Mouse (Mus musculus) frontal cortex, postnatal 36 days (tissue): ENCODE results near the gene Slc6a9.

ENCODE experiments used
- DNase-seq, 2 experiments: peaks; one replicate each; pipeline ENCODE4 v3.0.0; 2022; ENCODE audit warnings: low spot score in 2 of 2

Gene Slc6a9

GRCm38 (mm10) chr4:117878301-117878700 lies 44.0 kb downstream of the Slc6a9 start:
- DNase-seq = no peak

GRCm38 (mm10) chr4:117878703-117879102 lies 44.4 kb downstream of the Slc6a9 start:
- no peak for DNase-seq

DNA sequence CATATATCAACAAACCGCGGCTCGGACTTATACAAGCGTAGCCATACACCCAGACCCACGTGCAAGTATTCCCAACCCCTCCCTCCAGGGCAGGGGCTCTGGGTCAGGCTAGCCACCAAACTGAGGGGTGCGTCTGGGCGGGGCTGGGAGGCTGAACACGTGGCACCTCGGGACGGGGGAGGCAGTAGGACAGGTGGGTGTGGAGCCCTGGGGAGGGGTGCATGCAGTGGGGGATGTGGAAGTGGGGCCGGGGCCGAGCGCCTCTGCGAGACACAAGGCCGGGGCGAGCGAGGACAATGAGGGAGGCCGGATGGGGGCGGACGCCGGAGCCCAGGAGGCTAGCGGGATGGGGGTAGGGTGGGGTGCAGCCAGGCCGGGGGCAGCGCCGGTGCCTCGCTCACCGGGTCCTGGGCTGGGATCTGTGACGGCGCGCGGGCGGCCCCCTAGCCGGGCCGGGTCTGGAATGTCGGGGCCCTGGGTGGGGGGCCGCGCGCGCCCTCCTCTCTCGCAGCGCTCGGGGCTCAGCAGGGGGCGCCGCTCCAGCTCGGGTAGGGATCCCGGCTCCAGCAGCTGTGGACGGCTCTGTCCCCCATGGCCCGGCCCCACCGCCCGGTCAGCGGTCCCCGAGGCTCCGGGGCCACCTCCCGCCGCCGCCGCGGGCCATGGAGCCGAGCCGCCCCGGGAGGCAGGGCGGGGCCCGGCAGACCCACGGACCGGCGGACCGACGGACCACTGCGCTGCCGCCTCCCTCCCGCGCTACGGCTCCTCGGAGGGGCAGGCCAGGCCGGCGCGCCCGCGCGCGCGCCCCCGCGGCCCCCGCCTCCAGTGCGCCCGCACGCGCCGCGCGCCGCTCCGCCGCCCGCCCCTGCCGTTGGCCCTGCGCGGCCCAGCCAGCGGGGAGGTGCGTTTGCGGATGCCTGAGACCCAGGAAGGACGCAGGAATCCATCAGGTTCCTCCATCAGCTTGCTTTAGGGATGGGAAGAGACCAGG lies 48.7 kb downstream of the Slc6a9 start, which contains the start of gene B4galt2:
Gene B4galt2 (minus strand): TSS at position 787 of the 991 bp plus-strand sequence.
- peak; percentile 66 to 71 for DNase-seq

DNA sequence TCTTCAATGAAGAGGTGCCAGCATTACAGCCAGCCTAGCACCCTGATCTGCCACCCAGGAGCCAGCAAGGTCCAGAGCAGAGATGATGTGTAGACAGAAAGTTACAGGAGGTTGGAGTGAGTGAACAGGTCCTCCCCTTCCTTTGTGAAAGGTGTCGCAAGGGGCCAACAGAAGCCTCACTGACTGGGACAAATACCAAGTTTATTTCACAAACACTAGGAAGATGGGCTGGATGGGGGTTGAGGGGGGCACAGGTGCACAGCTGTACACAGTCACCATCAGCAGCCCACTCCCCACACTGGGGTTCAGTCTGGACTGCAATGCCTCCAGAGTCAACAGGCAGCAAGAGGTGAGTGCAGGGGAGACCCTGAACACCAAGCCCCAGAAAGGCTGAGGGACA lies 49.8 kb downstream of the Slc6a9 start:
- DNase-seq = no peak

DNA sequence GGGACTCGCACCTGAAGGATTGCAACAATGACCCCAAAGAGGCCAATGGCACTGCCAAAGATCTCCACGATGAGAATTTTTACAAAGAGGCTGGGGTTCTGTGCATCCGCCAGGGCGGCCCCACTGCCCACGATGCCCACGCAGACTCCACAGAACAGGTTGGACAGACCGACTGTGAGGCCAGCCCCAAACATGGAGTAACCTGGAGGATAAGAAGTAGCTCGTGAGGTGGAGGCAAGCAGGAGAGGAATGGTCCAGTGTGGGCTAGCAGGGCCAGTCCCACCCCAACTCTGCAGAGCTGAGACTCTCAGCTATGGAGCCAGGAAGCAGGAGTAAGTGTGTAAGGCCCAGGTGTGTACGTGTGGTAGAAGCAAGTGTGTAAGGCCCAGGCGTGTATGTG lies 50.8 kb downstream of the Slc6a9 start:
- DNase-seq = no peak

DNA sequence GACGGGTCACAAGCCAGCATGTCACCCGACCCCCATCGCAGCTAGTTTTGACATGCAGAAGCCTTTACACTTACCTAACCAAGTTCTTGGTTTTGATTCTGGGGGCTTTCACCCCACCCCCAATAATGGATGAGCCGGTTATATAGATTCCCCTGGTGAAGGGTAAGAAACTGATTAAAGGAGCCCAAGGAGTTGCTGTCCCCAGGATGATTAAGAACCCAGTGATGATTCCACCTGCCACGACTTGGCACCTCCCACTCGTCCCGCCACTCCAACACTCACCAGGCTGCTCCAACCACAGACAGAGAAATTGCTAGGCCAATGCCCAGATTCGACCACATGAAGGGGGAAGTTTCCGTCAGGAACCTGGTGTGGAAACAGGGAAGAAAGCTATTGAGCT lies 51.7 kb downstream of the Slc6a9 start:
- DNase-seq = no peak

GRCm38 (mm10) chr4:117886644-117887043 lies 52.3 kb downstream of the Slc6a9 start:
- DNase-seq = no peak

DNA sequence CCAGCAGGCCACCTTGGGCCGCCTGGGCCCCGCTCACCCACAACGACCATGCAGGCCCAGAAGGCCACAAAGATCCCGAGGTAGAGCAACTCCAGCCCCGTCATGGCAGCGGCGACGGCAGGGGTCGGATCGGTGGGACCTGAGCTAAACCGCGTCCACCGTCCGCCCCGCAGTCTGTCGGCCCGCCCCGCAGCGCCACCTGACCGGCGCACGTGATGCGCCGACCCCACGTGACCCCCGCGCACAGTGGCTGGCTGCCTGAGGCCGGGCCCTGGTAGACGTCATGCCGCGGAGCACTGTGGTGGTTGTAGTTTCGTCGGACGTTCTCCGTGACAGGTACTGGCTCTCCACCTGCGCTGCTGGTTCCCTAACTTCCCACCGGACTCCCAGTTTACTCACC lies 52.8 kb downstream of the Slc6a9 start, which contains the start of gene Atp6v0b:
Gene Atp6v0b (minus strand): TSS at position 201 of the 400 bp plus-strand sequence.
- peak; percentile 95 to 96 for DNase-seq

DNA sequence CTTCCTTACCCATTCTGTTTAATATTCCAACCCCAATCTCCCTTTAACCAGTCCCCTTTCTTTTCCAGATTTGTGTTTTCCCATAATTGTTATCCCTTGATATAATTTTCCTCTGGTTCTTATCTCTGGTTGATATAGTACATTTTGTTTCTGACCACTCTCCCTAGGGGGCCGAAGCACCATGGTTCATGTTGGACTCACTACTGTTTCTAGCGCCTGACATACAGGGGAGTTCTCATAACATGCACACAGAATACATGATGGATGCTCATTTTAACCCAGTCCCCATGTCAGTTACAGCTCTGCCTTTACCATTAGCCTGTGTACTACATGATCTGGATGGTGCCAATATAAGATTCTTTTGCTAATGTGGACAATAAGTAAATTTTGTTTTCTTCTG lies 53.6 kb downstream of the Slc6a9 start:
- no peak for DNase-seq

DNA sequence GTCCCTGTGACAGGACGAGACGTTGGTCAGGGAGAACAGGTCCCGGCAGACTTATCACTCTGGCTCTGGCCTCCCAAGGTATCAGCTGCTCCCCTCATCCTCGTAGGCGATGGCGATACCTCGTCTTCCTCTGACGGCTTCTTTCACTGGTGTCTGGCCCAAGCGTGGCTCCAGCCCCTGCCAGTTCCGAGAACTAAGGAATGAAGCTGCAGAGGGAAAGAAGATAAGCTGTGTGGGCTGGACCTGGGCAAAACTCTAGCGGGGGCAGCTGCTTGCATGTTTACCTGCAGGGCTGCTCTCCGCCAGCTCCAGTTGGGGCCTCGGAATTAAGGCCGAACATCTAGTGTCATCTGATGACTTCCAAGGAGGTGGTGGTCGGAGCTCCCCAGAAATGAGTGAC lies 55.2 kb downstream of the Slc6a9 start:
- DNase-seq = no peak

- DNase-seq = no peak
Observed at GRCm38 (mm10) chr4:117890031-117890430, 55.7 kb downstream of the Slc6a9 start.

- DNase-seq = no peak
Observed at GRCm38 (mm10) chr4:117890750-117891149, 56.4 kb downstream of the Slc6a9 start.

DNA sequence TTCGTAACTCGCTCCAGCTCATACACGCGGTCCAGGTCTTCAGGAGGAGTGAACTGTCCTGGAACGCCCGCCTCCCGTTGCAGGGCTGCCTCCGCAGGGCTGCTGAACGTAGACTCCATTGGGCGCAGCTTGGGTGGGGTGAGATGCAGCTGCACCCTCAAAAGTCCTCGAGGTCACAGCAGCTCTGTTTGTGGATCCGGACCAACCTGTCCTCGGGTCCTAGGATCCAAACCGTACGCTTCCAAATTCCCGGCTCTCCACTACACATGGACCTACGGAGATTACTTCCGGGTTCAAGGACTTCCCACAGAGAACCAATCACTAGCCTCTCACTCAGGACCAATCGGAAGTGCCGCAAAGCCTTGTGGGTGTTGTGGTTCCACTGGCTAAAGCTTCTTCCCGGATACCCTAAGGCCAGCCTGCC lies 57.4 kb downstream of the Slc6a9 start, which contains the start of gene Dph2:
Gene Dph2 (minus strand): TSS at position 295 of the 424 bp plus-strand sequence.
- DNase-seq = peak; percentile 80 to 85

DNA sequence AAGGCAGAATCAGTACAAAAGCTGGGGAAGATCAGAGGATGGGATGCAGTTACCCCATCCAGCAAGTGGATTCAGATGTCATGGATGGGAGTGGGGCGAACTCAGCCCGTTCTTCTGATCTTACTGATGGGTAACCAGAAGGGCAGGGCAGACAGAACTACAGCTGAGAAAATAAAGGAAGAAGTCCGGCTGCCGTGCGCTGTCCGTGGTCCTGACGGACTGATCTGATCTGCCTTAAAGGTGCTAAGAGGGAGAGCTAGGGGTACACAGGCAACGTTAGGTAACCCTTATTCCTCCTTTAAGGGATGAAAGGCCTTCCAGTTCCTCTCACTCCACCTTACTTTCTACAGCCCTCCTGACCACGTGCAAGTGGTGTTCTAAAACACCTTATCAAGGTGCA lies 59.1 kb downstream of the Slc6a9 start:
- DNase-seq = no peak

DNA sequence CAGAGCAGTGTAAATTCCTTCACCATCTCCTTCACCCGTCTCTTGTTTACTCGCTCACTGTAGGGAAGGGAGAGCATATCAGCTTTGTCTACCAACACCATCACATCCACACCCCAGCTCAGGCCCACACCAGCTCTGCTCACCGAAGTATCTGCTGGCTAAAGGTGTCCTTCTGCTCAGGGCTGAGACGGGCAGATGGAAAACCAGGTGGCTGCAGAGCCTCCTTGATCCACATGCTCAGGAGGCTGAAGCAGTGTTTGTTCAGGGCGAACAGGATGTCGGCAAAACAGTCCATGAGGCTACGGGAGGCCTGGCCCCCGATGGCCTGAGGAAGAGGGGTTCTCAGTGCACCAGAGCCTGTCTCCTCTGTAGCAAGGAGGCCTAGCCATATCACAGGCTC lies 60.3 kb downstream of the Slc6a9 start:
- DNase-seq = no peak

GRCm38 (mm10) chr4:117895339-117895738 lies 61.0 kb downstream of the Slc6a9 start:
- no peak for DNase-seq

DNA sequence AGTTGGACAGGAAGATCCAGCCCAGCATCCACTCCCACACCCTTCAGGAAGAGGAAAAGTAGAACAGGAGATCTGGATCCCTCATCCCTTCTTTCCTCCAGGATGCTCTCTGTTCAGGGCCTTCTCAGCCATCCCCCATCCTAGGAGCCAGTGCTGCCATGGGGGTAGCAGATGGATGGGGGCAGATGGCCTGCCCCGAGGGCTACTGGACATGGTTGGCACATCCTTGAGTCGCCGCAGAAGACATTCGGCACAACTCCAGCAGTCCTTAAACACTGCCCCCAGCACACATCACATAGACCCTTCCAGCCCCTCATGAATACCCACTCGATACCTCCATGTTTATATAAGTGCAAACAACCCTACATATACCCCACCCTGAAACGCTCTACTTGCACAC lies 61.7 kb downstream of the Slc6a9 start:
- DNase-seq = no peak

DNA sequence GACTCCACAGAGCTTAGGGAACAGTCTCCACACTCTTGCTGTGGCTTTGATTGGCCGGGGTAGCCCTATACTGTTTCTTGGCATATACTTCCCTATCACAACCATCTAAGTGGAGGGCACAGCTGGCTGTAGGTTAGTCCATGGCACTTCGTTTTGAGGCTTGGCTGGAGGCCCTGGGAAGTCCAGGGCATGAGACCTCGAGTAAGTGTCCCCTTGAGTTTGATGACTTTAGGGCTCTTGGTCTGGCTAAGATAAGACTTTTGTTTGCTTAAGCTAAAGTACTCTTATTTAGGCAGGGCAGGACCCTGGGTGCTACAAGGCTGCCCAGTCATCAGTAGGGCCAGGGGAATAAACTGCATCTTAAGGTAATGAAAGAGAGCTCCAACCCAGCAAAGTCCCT lies 63.8 kb downstream of the Slc6a9 start:
- DNase-seq = no peak

GRCm38 (mm10) chr4:117904094-117904493 lies 69.8 kb downstream of the Slc6a9 start:
- DNase-seq = peak in 1 of 2 experiments; percentile 68

- DNase-seq = no peak
Observed at GRCm38 (mm10) chr4:117904761-117905160, 70.5 kb downstream of the Slc6a9 start.

GRCm38 (mm10) chr4:117906196-117906595 lies 71.9 kb downstream of the Slc6a9 start:
- no peak for DNase-seq

DNA sequence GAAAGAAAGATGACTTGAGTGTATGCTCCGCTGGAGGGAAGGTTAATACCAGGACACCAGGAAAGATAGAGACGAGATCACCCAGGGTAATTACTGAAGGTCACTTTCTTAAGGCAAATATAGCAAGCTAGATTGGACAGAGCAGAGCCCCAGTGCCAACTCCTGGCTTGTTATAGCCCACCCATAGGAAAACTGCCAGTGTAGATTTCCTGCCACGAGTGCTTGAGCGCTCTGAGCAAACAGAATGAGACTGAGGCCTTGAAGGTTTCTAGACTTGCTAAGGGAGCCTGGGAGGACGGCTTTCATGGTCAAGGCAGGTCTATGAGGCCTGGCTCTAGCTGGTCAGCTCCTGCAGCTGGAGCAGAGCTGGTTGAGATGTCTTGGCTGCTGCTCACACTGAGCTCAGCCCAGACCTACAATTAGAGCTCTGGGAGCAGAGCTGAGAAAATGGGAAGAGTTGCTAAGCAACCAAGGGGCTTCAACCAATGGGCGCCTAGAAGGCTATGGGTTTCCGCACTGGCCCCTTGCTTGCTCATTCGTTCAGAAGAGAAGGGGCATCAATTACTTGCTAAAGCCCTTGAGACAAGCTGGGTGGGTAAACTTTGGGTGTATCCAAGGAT lies 74.6 kb downstream of the Slc6a9 start:
- DNase-seq = peak in 1 of 2 experiments; percentile 52

GRCm38 (mm10) chr4:117912131-117912561 lies 77.8 kb downstream of the Slc6a9 start:
- no peak for DNase-seq
